Comparison of ENCODE assay signal across 10 mouse cellular contexts in the genomic region with DNA sequence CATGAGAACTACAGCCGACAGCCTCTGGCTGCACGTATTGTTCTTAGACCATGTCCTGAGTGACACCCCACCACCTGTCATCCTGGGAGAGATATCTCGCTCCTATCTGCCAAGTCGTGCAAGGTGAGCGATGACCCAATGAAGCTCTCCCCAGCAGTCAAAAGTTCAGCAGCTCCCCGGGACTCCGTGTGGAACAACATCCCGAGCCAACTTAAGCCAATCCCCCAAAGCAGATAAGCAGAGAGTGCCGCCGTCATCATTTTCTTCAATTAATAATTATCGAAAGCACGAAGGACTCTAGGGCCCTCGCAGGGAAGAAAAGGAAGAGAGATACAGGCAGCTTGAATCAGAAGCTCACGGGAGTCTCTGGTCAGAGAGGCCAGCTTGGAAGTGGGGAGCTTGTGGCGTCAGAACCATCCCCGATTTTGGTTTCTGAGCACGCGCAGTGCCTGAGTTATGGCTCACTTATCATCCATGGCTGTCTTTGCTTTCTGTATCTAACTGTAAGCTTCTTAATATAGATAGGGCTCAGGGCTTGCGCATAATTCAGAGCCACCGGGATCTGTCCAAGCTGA. TPM values are rescaled to one million over a fixed set of nuclear protein-coding genes. Genes with fewer than 3 reads are reported as not detected.
DNase-seq lines count a peak whose midpoint lies in the region; ATAC-seq lines count a peak whose summit lies in the region.
"Had no signal": no experiment of that assay in that cellular context is flagged by ENCODE, and none has a peak within 500 bp of the region (broad histone marks: within the 10 kb centered on the region; RNA-seq: fewer than 3 reads in every experiment).

No protein-coding gene starts in this region.

- no peak overlapping the region for H3K4me2 ChIP-seq in hindbrain, embryonic 13.5 days
- H3K4me2 ChIP-seq in midbrain, embryonic 15.5 days = no peak overlapping the region
- H3K4me2 ChIP-seq in midbrain, embryonic 11.5 days = no peak overlapping the region

- no peak for ATAC-seq in hindbrain, embryonic 13.5 days (ENCODE audit: low FRiP score)
- no peak for ATAC-seq in midbrain, embryonic 15.5 days (replicated peaks)
- ATAC-seq in midbrain, embryonic 11.5 days (ENCODE audit: low FRiP score) = no peak

- peaks cover 32% of the 10 kb centered on the region for H3K4me1 ChIP-seq in hindbrain, embryonic 13.5 days (replicated peaks)
- 0 out of 2 replicates have a peak, but pooled peaks cover 10% of the 10 kb centered on the region for H3K4me1 ChIP-seq in hindbrain, embryonic 10.5 days (replicated peaks)
- peaks cover 6% of the 10 kb centered on the region for H3K4me1 ChIP-seq in midbrain, embryonic 15.5 days
- no peaks in the 10 kb centered on the region for H3K4me1 ChIP-seq in midbrain, embryonic 11.5 days (ENCODE audit: control insufficient read depth, insufficient read depth, low read length)

- peak overlapping the region; percentile 19; the same call in 1 of the 2 replicates for H3K27ac ChIP-seq in hindbrain, embryonic 13.5 days
- H3K27ac ChIP-seq in hindbrain, embryonic 10.5 days = no peak overlapping the region
- peak overlapping the region; percentile 27; the same call in 1 of the 2 replicates for H3K27ac ChIP-seq in midbrain, embryonic 15.5 days
- H3K27ac ChIP-seq in midbrain, embryonic 11.5 days (ENCODE audit: low read depth, low read length) = no peak overlapping the region

- DNase-seq in hindbrain, embryonic 10.5 days (ENCODE audit: low spot score) = no peak
- no peak for DNase-seq in midbrain, embryonic 11.5 days (ENCODE audit: low spot score, missing footprints)
- peak; percentile 61 for DNase-seq in kidney, postnatal 14 days
- DNase-seq in yolk sac, embryonic 10.5 days (ENCODE audit: low spot score) = peak; percentile 58
- DNase-seq in left cerebral cortex, postnatal 36 days (ENCODE audit: low spot score in 2 of 2) = no peak
- DNase-seq in gastrocnemius, postnatal 36 days = no peak
- DNase-seq: adrenal gland, adult 8-10 months had no signal

- intact Hi-C loops in left cerebral cortex, postnatal 36 days (cut with DNase I) = no loop called here
- intact Hi-C loops in gastrocnemius, postnatal 36 days (cut with DNase I) = no loop called here

- H3K9me3 ChIP-seq in hindbrain, embryonic 13.5 days = no peaks in the 10 kb centered on the region
- no peaks in the 10 kb centered on the region for H3K9me3 ChIP-seq in hindbrain, embryonic 10.5 days
- H3K9me3 ChIP-seq in midbrain, embryonic 15.5 days = no peaks in the 10 kb centered on the region
- H3K9me3 ChIP-seq in midbrain, embryonic 11.5 days (ENCODE audit: control insufficient read depth, low read length) = no peaks in the 10 kb centered on the region

- 78% methylated on average over 20 of the region's 20 CpGs for WGBS in hindbrain, embryonic 13.5 days
- 85% methylated on average over 20 of the region's 20 CpGs for WGBS in hindbrain, embryonic 10.5 days
- WGBS in midbrain, embryonic 15.5 days = 79% methylated on average over 20 of the region's 20 CpGs
- 92% methylated on average over 20 of the region's 20 CpGs for WGBS in midbrain, embryonic 11.5 days

- H3K36me3 ChIP-seq in hindbrain, embryonic 13.5 days = no peaks in the 10 kb centered on the region
- H3K36me3 ChIP-seq in hindbrain, embryonic 10.5 days = no peaks in the 10 kb centered on the region
- no peaks in the 10 kb centered on the region for H3K36me3 ChIP-seq in midbrain, embryonic 15.5 days (replicated peaks)
- H3K36me3 ChIP-seq in midbrain, embryonic 11.5 days (ENCODE audit: control insufficient read depth, insufficient read depth, low read length) = no peaks in the 10 kb centered on the region

- no peak overlapping the region for H3K4me3 ChIP-seq in hindbrain, embryonic 13.5 days
- H3K4me3 ChIP-seq in hindbrain, embryonic 10.5 days = no peak overlapping the region
- H3K4me3 ChIP-seq in midbrain, embryonic 15.5 days = no peak overlapping the region
- H3K4me3 ChIP-seq in midbrain, embryonic 11.5 days (ENCODE audit: low read depth, low read length) = no peak overlapping the region
- H3K4me3 ChIP-seq: erythroblast, embryonic 14.5 days had no signal

- H3K9ac ChIP-seq in hindbrain, embryonic 13.5 days = no peak overlapping the region
- no peak overlapping the region for H3K9ac ChIP-seq in midbrain, embryonic 15.5 days
- no peak overlapping the region for H3K9ac ChIP-seq in midbrain, embryonic 11.5 days (ENCODE audit: low read length)

- H3K27me3 ChIP-seq in hindbrain, embryonic 13.5 days = no peaks in the 10 kb centered on the region
- H3K27me3 ChIP-seq in hindbrain, embryonic 10.5 days (ENCODE audit: insufficient read depth, poor library complexity, severe bottlenecking) = peaks cover 5% of the 10 kb centered on the region; the same call in 1 of the 2 replicates
- no peaks in the 10 kb centered on the region for H3K27me3 ChIP-seq in midbrain, embryonic 15.5 days (replicated peaks)
- H3K27me3 ChIP-seq in midbrain, embryonic 11.5 days (ENCODE audit: control insufficient read depth, insufficient read depth, low read length) = no peaks in the 10 kb centered on the region

RNA-seq across cellular contexts. Expression of a gene that starts 13.7 kb away (rescaled TPM):
- polyA plus RNA-seq in hindbrain, embryonic 13.5 days (2015; fragmentation: Nextera tagmentation; extraction: Ambion mirVana) = 7.5 and 8.1 TPM in 2 replicates
- 1.7 and 2.4 TPM in 2 replicates for polyA plus RNA-seq in hindbrain, embryonic 10.5 days (2016; fragmentation: Nextera tagmentation; extraction: Ambion mirVana)
- 8.6 and 9.0 TPM in 2 replicates for polyA plus RNA-seq in midbrain, embryonic 15.5 days (2015; fragmentation: Nextera tagmentation; extraction: Ambion mirVana)
- 1.4 and 1.7 TPM in 2 replicates for polyA plus RNA-seq in midbrain, embryonic 11.5 days (2014; fragmentation: Nextera tagmentation; extraction: Ambion mirVana)
- 100 to 1,000 TPM; 156 to 184 TPM for total RNA-seq in left cerebral cortex, postnatal 36 days (2021)
- total RNA-seq in gastrocnemius, postnatal 36 days (2021) = 10 to 100 TPM; 33.7 to 39.7 TPM

Comparison
In these comparisons a context has a peak if more than half of its experiments do, and no peak if none do; other contexts are left out.
1. H3K27ac ChIP-seq: peak in hindbrain, embryonic 13.5 days (single experiment) and midbrain, embryonic 15.5 days (single experiment); none in hindbrain, embryonic 10.5 days (single experiment) and midbrain, embryonic 11.5 days (single experiment).
2. DNase-seq: peak in kidney, postnatal 14 days (single experiment) and yolk sac, embryonic 10.5 days (single experiment); none in hindbrain, embryonic 10.5 days (single experiment), midbrain, embryonic 11.5 days (single experiment), left cerebral cortex, postnatal 36 days (0 of 2) and gastrocnemius, postnatal 36 days (0 of 2).